Mouse (Mus musculus) CH12.LX (cell line): ENCODE measurements around the gene Col25a1. TPM values are rescaled to one million over a fixed set of nuclear protein-coding genes. Genes with fewer than 3 reads are reported as not detected.

ENCODE experiments used
- DNase-seq: peaks from one replicate; pipeline ENCODE4 v3.0.0-alpha.2; 2013; ENCODE audit errors: extremely low read depth
- H3K27ac ChIP-seq: 2 replicates; pipeline ENCODE4 v1.5.1; 2012; ENCODE audit warnings: low read depth, mild to moderate bottlenecking, control low read depth, moderate library complexity; ENCODE audit not compliant: insufficient read depth
- H3K27me3 ChIP-seq: replicated peaks from 2 replicates; pipeline ENCODE3; 2012; ENCODE audit warnings: inconsistent platforms
- H3K36me3 ChIP-seq, 2 experiments: replicated peaks in 1 of 2; 2 replicates each; pipeline versions ENCODE3 to v1.6.1; 2012; ENCODE audit warnings: inconsistent platforms in 1 of 2, low read length in 1 of 2, mild to moderate bottlenecking in 1 of 2, mixed read lengths in 1 of 2, moderate library complexity in 1 of 2; ENCODE audit not compliant: control insufficient read depth in 1 of 2, insufficient read depth in 1 of 2
- H3K4me1 ChIP-seq, 2 experiments: 2 replicates each; pipeline ENCODE4 v1.6.1; 2012; ENCODE audit warnings: inconsistent platforms in 1 of 2, moderate library complexity in 1 of 2; ENCODE audit not compliant: insufficient read depth in 2 of 2, control insufficient read depth in 1 of 2
- H3K4me2 ChIP-seq: 2 replicates; pipeline ENCODE4 v1.6.1; 2012; ENCODE audit warnings: low read depth, mild to moderate bottlenecking, control low read depth; ENCODE audit not compliant: poor library complexity, insufficient read depth, severe bottlenecking
- H3K4me3 ChIP-seq, 3 experiments: fragments of 150-350 bp in 1 of 3; sonication (generic) in 1 of 3; replicated peaks in 1 of 3; 2 replicates each; pipeline versions ENCODE3 to v1.5.1; 2011 to 2012; ENCODE audit warnings: low read depth in 2 of 3, low read length in 2 of 3, mild to moderate bottlenecking in 2 of 3, moderate library complexity in 2 of 3, control low read depth in 1 of 3, improper control_type of control experiment in 1 of 3, inconsistent platforms in 1 of 3, mixed read lengths in 1 of 3; ENCODE audit not compliant: poor library complexity in 1 of 3
- H3K79me2 ChIP-seq: replicated peaks from 2 replicates; pipeline ENCODE4 v1.6.1; 2012; ENCODE audit warnings: mild to moderate bottlenecking, moderate library complexity; ENCODE audit not compliant: control insufficient read depth, poor library complexity, insufficient read depth, severe bottlenecking; ENCODE audit errors: extremely low read depth
- H3K9ac ChIP-seq: 2 replicates; pipeline ENCODE4 v1.6.1; 2012; ENCODE audit warnings: low read depth, mild to moderate bottlenecking, control low read depth, moderate library complexity; ENCODE audit not compliant: insufficient read depth
- H3K9me3 ChIP-seq: replicated peaks from 2 replicates; pipeline ENCODE3; 2012; ENCODE audit warnings: low read length, inconsistent platforms, mixed read lengths
- CHD2 ChIP-seq: IDR thresholded peaks from 2 replicates; pipeline ENCODE4 v1.6.1; 2011; ENCODE audit warnings: low read length, improper control_type of control experiment
- E2F4 ChIP-seq: IDR thresholded peaks from 2 replicates; pipeline ENCODE4 v1.6.1; 2011; ENCODE audit warnings: low read depth, low read length, improper control_type of control experiment; ENCODE audit not compliant: insufficient replicate concordance
- EP300 ChIP-seq: IDR thresholded peaks from 2 replicates; pipeline ENCODE4 v1.6.1; 2011; ENCODE audit warnings: low read length, improper control_type of control experiment
- ETS1 ChIP-seq: conservative IDR thresholded peaks from 2 replicates; pipeline ENCODE4 v1.6.1; 2012; ENCODE audit warnings: low read depth, mild to moderate bottlenecking, inconsistent platforms, low read length, improper control_type of control experiment, moderate library complexity
- GABPA ChIP-seq: IDR thresholded peaks from 2 replicates; pipeline ENCODE4 v1.6.1; 2012; ENCODE audit warnings: low read depth, low read length, improper control_type of control experiment, inconsistent platforms; ENCODE audit not compliant: insufficient replicate concordance
- HCFC1 ChIP-seq: IDR thresholded peaks from 2 replicates; pipeline ENCODE4 v1.6.1; 2012; ENCODE audit warnings: low read depth, mild to moderate bottlenecking, inconsistent platforms, low read length, improper control_type of control experiment
- IRF4 ChIP-seq: IDR thresholded peaks from 2 replicates; pipeline ENCODE4 v1.6.1; 2014; ENCODE audit warnings: low read depth, mild to moderate bottlenecking, inconsistent platforms, low read length, improper control_type of control experiment
- JUND ChIP-seq: conservative IDR thresholded peaks from 2 replicates; pipeline ENCODE4 v1.6.1; 2011; ENCODE audit warnings: low read depth, low read length, improper control_type of control experiment
- KAT2A ChIP-seq: IDR thresholded peaks from 2 replicates; pipeline ENCODE4 v1.6.1; 2012; ENCODE audit warnings: low read length, improper control_type of control experiment, inconsistent platforms; ENCODE audit not compliant: insufficient replicate concordance
- MAFK ChIP-seq: IDR thresholded peaks from 2 replicates; pipeline ENCODE4 v1.6.1; 2011; ENCODE audit warnings: low read length, improper control_type of control experiment; ENCODE audit not compliant: insufficient replicate concordance
- MEF2A ChIP-seq: IDR thresholded peaks from 2 replicates; pipeline ENCODE4 v1.6.1; 2014; ENCODE audit warnings: low read depth, mild to moderate bottlenecking, inconsistent platforms, low read length, improper control_type of control experiment, borderline replicate concordance
- NELFE ChIP-seq: IDR thresholded peaks from 2 replicates; pipeline ENCODE4 v1.6.1; 2011; ENCODE audit warnings: low read depth, low read length, improper control_type of control experiment
- PAX5 ChIP-seq: IDR thresholded peaks from 2 replicates; pipeline ENCODE4 v1.6.1; 2012; ENCODE audit warnings: low read length, inconsistent platforms, mixed read lengths
- RCOR1 ChIP-seq: conservative IDR thresholded peaks from 2 replicates; pipeline ENCODE4 v1.6.1; 2012; ENCODE audit warnings: low read depth, mild to moderate bottlenecking, inconsistent platforms, low read length, improper control_type of control experiment
- SIN3A ChIP-seq: IDR thresholded peaks from 2 replicates; pipeline ENCODE4 v1.6.1; 2012; ENCODE audit warnings: low read length, improper control_type of control experiment, inconsistent platforms
- UBTF ChIP-seq: IDR thresholded peaks from 2 replicates; pipeline ENCODE4 v1.6.1; 2012; ENCODE audit warnings: low read depth, mild to moderate bottlenecking, inconsistent platforms, low read length, improper control_type of control experiment, moderate library complexity
- USF1 ChIP-seq: IDR thresholded peaks from 2 replicates; pipeline ENCODE4 v1.6.1; 2014; ENCODE audit warnings: low read depth, mild to moderate bottlenecking, inconsistent platforms, low read length, improper control_type of control experiment
- ZKSCAN1 ChIP-seq: IDR thresholded peaks from 2 replicates; pipeline ENCODE4 v1.6.1; 2012; ENCODE audit warnings: low read depth, inconsistent platforms, low read length, improper control_type of control experiment, borderline replicate concordance
- dilution Hi-C: fragments of 300-500 bp; cut with MboI; formaldehyde crosslinking; loops from 2 replicates; pipeline ENCODE4 v1.14.3; 2020; ENCODE audit warnings: low sequenced_read_pairs; ENCODE audit not compliant: extremely low pct_unique_long_range_greater_than_20kb, extremely low pct_ligation_motif_present
- in situ Hi-C: fragments of 300-500 bp; cut with MboI; formaldehyde crosslinking; loops from 3 replicates; pipeline ENCODE4 v1.14.3; 2019; ENCODE audit warnings: low sequenced_read_pairs, low pct_ligation_motif_present, low pct_unique_long_range_greater_than_20kb, mixed read lengths
- polyA plus RNA-seq: library from polyadenylated mRNA; unstranded; fragments of >175 nt; gene quantifications from 2 replicates; pipeline ENCODE4 v1.2.1, GENCODE M21; 2012; ENCODE audit warnings: low read depth; ENCODE audit not compliant: insufficient read length
- total RNA-seq, 2 experiments: library from RNA; depleted of rRNA; stranded (reverse); fragments of 300-350 nt in 1 of 2; fragments of >200 nt in 1 of 2; gene quantifications; 2 replicates each; pipeline ENCODE4 v1.2.3; 2012 to 2014

Col25a1 gene
- total and polyA plus RNA-seq, 3 experiments: not detected

DNA sequence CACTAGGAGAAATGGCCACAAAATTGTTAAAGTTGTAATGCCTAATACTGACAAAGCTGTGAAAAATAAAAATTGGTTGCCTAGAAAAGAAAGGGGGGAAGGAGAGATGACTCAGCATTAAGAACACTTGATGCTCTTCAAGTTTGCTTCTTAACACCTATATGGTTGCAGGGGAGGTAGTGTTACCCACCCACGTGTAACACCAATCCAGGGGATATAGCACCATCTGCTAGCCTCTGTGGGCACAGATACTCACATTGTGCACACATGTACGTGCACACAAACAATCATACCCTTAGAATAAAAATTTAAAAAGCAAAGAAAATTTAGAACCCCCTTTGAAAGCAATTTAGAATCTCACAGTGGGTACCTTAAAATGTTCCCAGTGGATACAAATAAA lies 377.0 kb downstream of the Col25a1 start:
- no peak overlapping the region for H3K9ac ChIP-seq
- H3K27me3 ChIP-seq: no peaks in the 10 kb centered on the region
- dilution Hi-C loops (no loop called here), in situ Hi-C loops (no loop called here)
- H3K4me3 ChIP-seq: no peak overlapping the region
- no peak overlapping the region for H3K27ac ChIP-seq
- TF ChIP-seq GABPA: no peak
- TF ChIP-seq RCOR1: no peak
- TF ChIP-seq ETS1: no peak
- no peak for TF ChIP-seq MEF2A
- no peak for TF ChIP-seq SIN3A
- TF ChIP-seq USF1: no peak
- TF ChIP-seq PAX5: no peak
- no peak for TF ChIP-seq NELFE
- no peaks in the 10 kb centered on the region for H3K4me1 ChIP-seq
- H3K9me3 ChIP-seq: no peaks in the 10 kb centered on the region
- no peak overlapping the region for H3K4me2 ChIP-seq
- no peaks in the 10 kb centered on the region for H3K36me3 ChIP-seq
- no peak for DNase-seq
- no peaks in the 10 kb centered on the region for H3K79me2 ChIP-seq

- H3K36me3 ChIP-seq: no peaks in the 10 kb centered on the region
- in situ Hi-C loops: no loop called here
- H3K27ac ChIP-seq: no peak overlapping the region
- no peak overlapping the region for H3K4me3 ChIP-seq
- no peak overlapping the region for H3K4me2 ChIP-seq
- DNase-seq: no peak
- H3K27me3 ChIP-seq: no peaks in the 10 kb centered on the region
- H3K9me3 ChIP-seq: no peaks in the 10 kb centered on the region
- no peak for TF ChIP-seq JUND
- no peak for TF ChIP-seq USF1
- TF ChIP-seq EP300: no peak
- TF ChIP-seq IRF4: no peak
- no peak for TF ChIP-seq E2F4
- no peak for TF ChIP-seq HCFC1
- TF ChIP-seq, all 38 proteins: peak for 0
- dilution Hi-C loops: no loop called here
- Histone ChIP-seq H3K9ac (no peak overlapping the region), H3K79me2 (no peaks in the 10 kb centered on the region), H3K4me1 (no peaks in the 10 kb centered on the region)
These were observed 387.2 kb downstream of the Col25a1 start for GRCm38 (mm10) chr3:130518457-130518879.

GRCm38 (mm10) chr3:130521834-130522476 lies 390.7 kb downstream of the Col25a1 start:
- no peaks in the 10 kb centered on the region; a peak in 1 of 4 replicates for H3K4me1 ChIP-seq
- TF ChIP-seq CHD2 (no peak), JUND (no peak), KAT2A (no peak), RCOR1 (no peak), EP300 (no peak), USF1 (no peak), E2F4 (no peak), ZKSCAN1 (no peak), UBTF (no peak), MAFK (no peak), ETS1 (no peak)
- dilution Hi-C loops: no loop called here
- H3K27ac ChIP-seq: no peak overlapping the region
- H3K9ac ChIP-seq: no peak overlapping the region
- in situ Hi-C loops: no loop called here
- no peak overlapping the region for H3K4me3 ChIP-seq
- H3K4me2 ChIP-seq: no peak overlapping the region
- DNase-seq: no peak
- no peaks in the 10 kb centered on the region for H3K27me3 ChIP-seq
- no peaks in the 10 kb centered on the region for H3K79me2 ChIP-seq
- no peaks in the 10 kb centered on the region for H3K36me3 ChIP-seq
- H3K9me3 ChIP-seq: no peaks in the 10 kb centered on the region
